Mouse (Mus musculus) A20 (cell line): ENCODE data around the gene Plpp3.

Experiments
- DNase-seq: peaks from one replicate; pipeline ENCODE4 v3.0.0-alpha.2; 2011; ENCODE audit warnings: low read depth, low spot score

Plpp3 gene

DNA sequence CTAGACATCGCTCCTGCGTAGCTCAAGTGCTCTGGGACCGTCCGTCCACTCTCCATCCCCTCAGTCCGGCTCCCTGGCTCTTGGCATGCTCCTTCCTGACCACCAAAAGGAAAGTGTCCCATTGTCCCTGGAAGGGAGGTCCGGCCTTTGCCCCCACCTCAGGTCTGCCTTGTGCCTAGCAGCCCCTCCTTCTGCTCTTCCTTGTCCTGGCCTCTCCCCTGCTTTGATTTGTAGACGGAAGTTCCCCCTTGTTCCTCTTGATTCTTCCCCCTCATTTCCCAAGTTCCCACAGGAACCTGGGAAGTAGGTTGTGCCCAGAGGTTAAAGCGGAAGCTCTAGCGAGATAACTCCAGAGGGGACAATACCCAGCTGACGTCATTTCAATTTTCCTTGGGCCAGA is 61.1 kb downstream of the Plpp3 start:
- DNase-seq: no peak

DNA sequence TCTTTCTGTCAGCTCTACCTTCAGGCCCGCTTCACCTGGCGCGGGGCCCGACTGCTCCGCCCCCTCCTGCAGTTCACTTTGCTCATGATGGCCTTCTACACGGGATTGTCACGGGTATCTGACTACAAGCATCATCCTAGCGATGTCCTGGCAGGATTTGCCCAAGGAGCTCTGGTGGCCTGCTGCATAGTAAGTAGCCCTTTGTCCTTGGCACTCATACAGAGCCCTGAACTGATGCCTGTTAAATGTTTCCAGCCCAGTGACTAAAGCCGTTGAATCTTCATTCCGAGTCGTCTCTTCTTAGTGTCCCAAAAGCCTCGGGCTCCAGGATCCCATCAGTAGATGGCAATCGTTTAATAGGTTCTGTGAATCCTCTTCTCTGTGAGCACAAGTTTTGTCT is 62.2 kb downstream of the Plpp3 start:
- no peak for DNase-seq

DNA sequence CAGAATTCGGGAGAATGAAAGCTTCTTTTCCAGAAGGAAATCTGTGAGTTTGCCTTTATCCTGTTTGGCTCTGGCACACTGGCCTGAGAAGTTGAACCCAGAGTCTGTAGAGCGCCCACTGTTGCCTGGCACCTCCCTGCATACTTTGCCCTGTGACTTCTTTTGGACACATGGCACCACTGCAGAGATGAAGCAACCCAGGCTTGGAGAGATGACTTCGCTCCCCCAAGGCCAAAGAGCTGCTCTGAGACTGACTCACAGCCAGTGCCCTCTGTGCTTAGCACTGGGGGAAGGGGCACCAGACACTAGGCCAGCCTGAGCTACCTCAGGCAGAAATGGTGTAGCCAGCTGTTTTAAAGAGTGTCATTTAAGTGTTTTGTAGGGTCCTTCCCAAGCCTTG is 63.7 kb downstream of the Plpp3 start:
- no peak for DNase-seq

DNA sequence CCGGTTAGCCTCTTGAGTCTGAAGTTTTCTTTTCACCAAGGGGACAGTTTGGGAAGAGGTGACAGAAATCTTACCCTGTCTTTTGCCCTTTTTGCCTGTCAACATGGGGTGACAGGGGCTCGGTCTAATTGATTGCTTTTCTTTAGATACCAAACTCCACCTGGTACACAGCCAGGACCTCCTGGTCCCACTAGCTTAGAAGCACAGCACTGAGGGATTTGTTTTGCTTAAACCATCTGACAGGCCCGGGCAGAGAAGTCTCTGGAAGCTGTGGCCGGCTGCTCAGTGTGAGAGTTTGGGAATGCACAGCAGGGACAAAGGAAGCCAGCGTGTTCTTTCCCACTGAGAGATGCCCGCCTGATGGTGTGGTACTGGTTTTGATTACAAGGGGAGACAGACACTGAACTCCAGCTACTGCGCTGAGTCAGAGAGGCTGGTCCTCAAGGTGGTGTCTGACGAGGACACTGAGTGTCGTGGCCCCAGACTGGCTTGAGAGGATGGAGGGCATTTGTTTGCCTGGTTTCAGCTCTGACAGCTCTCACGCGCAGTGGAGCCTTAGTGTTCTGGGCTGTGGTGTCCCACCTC is 64.2 kb downstream of the Plpp3 start:
- no peak for DNase-seq

DNA sequence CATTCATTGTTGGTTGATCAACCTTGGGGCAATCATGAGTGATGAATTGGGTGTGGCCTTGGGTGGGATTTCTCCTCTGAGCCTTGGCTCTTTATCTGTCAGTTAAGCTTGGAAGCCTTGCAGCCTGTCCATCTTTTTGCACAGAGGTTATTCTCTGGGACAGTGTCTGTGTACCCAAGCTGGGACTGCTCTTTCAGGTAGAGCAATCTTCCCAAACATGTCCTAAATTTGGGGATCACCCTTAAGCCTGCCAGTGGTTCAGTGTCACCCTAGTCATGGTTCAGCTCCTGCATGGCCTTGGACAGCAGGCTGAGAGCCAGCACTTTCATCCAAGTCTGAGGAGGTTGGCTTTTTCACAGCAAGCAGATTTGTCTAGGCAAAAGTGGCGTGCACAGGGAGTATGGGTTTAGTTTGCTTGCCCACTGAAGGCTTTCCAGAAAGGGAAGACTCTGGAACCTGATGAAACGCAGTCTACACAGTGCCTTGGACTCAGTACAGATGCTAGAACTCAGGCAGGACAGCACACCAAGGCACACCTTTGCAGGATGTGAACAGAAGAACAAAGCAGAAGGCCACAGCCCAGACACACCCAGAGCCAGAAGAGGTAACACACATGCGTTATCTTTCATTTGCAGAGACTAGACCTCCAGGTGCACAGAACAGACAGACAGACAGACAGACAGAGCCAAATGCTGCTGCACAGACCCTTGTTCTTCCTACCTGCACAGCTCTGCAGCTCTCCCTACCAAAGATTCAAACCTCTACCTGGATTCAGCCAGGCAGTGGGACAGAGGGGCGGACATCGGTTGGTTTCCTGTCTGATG is 66.2 kb downstream of the Plpp3 start:
- DNase-seq: no peak

DNA sequence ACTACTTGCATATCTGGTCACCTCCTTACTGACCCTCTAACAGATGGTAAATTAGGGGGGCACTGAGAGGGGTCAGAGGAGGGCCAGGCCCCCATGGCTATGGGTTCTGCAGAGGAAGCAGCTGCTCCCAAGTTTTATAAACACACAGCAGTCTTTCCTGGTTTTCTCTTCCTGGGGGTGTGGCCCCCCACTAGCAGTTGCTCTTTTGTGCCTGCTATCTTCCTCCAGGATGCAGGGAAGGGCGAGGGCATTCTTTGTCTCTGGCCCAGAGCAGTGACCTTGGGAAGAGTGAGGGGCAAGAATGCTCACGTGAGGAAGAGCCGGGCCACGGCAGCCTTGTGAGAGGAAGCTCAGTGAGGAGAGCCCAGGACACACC is 66.8 kb downstream of the Plpp3 start:
- no peak for DNase-seq

DNA sequence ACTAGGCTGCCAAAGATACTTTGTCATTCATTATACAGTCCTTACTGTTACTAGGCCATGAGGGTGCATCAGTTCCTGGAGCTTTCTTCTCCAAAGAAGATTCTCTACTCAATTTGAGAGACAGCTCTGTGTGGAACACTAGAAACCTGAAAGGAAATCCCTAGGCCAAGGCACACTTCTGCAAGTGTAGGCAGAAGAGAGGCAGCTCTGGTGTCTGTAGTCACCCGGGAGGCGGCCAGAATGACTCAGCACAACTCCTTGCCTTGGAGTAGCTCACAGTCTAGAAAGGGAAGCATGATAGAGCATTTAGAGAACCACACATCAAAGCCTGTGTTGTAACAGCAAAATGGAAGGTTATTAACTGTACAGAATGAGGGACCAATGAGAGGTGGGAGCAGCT is 68.4 kb downstream of the Plpp3 start:
- peak; percentile 46 for DNase-seq

DNA sequence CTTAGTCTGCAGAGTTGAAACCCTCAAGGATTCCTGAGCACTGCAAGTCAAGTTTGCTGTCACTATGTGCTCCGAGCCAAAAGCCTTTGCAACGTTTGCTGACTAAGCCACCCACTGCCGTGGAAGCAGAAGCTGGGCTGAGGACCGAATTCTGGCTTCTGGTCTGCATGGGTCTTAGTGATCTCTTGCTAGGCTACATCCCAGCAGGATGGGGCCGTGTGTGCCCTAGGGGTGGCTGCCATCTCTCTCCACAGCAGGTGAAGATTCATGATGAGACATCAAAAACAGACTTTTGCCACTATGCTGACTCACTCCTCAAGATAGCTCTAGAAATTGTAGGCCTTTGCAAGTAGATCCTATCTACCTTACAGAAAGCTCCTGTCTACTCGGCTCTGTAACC is 69.2 kb downstream of the Plpp3 start:
- peak; percentile 6 for DNase-seq

DNA sequence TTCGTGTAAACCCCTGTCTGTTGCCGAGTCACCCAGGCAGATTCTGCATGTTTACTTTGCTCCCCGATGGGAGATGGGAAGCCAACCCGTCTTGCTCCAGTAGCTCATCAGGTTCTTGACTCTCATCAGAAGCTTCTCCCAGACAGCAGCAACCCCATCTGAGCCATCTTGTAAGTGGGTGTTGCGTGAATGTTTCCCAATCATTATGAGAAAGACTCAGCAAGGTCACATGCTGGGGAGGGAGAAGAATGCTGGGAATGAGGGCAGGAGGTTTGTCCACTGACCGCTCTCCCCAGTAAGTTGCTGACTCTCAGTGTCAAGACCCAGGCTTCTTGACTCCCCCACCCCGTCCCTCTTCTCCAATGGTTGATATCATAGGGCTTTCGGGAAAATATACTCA is 73.0 kb downstream of the Plpp3 start:
- DNase-seq: no peak

DNA sequence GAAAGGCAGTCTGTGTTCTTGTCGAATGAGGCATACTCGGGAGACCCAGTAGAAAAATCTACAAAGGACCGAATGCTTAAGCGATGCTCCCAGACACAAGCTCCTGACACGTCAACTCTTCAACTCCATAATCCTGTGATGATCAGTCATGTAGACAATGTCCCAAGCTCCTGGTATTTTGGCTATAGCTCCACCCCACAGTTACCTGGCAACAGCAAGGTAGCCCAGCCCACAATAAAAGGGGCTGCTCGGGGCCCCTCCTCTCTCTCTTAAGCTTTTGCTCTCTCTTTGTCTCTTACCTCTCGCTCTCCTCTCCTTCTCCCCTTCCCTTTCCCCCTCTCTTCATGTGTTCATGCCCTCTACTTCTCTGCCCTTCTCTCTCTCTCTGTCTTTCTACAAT is 83.1 kb downstream of the Plpp3 start:
- DNase-seq: no peak

DNA sequence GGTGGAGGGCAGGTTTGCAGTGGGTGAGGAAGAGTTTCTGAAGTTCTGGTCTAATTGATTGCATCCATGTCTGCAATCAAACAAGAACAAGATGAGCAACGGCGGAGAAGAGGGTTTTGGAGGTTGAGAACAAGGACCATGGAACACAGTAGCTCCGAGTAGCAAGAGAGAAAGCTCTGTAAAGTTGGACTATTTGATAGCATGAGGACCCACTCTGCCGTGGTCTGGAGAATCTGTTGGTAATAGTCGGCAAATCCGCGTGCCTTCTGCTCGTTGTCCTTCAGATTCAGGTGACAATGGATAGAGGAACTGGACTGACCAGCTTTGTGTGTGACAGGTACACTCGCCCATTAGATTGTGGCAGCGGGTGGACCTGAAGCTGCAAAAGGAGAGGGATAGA is 87.8 kb downstream of the Plpp3 start:
- no peak for DNase-seq

DNA sequence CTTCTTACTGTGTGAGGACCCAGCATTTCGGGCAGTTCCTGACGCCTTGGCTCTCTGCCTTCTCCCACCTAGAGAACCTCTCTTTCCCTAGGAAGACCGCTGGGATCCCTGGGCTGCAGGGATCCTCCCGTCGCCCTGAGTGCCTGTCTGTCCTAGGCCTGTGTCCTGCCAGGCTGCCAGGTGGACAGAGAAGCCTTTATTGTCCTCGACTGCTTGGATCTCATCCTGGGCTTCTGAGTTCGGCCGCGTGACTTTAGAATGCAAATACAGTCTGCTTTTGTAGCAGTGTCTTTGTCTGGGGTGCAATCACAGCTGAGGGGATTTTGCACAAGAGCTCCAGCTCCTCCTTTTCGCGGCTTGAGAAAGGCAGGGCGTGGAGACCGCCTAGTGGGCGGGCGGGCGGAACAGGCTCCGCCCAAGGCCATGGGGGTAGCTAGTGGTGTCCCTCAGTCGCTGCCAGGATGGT is 88.4 kb downstream of the Plpp3 start:
- no peak for DNase-seq

DNA sequence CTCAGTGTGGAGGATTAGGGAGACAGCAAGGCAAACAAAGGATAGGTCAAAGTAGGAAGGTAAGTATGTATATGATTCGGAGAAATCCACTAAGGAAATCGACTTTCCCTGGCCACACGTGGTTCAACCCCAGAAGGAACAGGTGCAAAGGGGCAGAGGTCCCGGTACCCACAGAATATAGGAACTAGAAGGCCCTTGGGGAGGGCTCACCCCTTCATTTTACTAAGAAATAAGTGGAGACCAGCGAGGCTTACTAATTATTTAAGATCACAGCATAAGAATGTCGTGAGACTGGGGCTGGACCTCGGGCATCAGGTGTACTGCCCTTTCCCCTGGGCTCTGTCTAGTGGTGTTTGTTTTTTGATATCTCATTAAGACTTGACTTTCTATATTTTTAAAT is 89.2 kb downstream of the Plpp3 start:
- no peak for DNase-seq

DNA sequence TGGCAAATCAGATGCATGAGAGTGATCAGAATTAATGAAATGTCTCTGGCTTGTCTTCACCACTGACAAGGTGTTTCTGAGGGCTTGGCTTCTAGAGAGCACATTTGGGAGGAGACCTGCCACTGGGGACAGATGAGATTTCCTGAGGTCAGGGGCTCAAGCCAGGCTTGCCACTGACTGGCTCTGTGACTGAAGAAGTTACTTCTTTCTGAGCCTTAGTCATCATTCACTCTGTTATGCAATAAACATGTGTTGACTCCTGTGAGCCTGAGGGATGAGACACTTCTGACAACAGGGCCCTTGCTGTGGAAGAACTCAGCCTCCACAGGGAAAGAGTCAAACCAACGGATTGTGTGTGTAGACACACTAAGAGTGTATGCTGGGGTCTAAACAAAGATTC is 91.0 kb downstream of the Plpp3 start:
- DNase-seq: no peak

DNA sequence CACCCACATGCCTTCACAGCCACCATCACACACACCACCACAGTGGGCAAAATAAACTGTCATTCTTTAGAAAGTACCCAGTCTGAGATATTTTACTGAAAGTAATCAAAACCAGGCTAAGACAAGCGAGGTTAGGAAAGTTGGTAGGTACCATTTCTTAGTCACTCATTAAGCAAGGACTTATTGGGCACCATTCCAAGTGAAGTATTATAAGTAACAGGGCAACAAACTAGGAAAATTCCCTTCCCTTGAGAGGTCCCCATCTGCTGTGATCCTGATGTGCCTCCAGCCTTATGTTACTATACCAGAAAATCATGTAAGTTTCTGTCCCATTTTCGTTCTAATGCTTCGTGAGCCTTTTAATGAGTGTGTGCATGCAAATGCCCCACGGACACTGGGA is 92.1 kb downstream of the Plpp3 start:
- DNase-seq: no peak

DNA sequence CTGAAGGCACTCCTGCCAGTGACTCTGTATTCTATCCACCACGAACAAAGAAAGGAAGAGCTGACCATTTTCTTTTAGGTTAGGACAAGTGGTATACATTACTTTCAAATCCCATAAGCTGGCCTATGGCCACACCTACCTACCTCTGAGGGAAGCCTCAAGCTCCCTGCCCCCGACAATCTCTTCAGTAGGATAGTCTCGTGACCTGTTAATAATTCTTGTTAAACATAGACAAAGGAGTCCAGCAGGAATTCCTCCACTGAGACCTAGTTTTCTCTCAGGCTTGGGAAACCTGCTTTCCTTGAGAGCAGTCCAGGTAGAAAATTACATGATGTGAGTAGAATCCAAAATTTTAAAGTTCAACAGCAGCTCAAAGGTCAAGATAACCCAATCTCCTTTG is 93.8 kb downstream of the Plpp3 start:
- no peak for DNase-seq

DNA sequence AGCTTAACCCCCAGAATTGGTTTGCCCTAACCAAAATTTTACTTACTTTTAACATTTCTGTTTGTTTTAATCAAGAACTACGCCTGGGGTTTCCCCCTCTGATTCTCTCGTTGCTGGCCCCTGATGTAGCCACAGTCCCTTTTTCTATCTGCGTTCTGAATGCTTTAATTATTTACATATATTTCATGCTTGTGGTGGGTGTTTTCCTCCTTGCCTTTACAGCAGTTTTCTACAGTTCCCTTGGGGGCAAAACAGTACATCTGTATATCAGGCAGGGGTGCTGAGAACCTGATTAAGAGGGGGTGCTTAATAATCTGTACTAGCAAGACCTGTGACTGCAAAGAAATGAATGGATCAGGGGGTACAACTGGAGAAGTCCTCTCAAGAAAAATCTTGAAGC is 94.9 kb downstream of the Plpp3 start:
- DNase-seq: peak; percentile 61

DNA sequence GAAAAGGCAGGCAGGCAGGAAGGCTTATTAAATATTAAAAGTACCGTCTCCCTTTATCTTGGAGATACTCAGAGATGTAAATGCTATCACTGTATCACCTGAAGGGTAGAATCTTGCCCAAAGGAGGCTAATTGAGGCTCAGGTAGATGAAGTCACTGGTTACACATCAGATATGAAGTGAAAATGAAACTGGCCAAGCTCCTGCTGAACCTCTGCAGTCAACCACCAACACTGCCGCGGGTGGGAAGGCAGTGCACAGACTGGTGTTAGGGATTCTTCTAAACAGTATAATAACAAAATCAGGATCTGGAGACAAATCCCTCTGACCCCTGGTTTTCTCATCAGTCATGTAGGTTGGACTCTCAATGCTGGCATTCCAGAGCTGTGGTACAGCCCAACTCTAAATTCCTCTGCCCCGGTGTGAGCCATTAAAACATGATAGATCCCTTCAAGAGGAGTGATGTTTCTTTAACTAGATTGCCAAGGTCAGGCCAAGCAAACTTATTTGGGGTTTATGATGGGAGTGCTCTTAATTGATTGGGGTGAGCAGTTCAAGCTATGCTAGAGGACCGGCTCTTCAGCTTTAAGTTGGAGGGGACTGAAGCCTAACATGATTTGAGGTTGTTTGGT is 95.5 kb downstream of the Plpp3 start:
- peak; percentile 58 for DNase-seq

DNA sequence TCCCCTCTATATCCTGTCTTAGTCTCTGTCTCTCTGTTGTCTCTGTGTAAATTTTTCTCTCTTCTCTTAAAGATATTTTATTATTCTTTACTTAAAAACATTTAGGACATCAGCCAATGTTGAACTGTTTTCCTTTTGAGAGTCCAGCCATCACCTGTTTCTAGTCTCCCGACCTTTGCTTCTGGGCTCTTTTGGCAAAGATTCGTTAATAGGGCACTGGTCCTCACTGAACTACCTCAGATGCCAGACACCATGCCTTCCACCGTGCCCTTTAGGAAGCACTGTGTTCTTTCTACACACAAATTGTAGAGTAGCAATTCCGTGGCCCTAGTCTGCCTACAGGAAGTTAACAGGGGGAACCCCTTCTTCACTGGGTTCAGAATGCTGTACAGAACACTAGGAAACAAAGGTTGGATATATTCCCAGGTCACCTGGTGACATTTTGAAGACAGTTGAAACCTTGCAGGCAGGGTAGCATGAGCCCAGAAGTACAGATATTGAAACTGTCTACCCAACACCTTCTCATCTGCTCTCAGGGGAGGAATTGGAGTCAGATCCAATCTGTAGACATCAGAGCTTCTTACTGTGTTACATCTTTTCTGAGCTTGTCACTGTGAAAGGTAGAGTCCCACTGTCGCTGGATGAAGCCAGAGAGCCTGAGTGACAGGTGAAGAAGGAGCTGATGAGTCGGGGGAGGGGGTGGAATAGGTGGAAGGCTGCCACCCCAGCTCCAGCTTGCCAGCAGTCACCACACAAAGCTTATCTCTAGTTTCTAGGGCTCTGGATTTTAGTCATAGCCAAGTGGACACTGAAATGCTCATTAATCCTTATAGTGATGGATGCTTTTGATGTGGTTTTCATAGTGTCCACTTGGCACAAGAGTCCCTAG is 96.5 kb downstream of the Plpp3 start:
- peak; percentile 36 for DNase-seq

DNA sequence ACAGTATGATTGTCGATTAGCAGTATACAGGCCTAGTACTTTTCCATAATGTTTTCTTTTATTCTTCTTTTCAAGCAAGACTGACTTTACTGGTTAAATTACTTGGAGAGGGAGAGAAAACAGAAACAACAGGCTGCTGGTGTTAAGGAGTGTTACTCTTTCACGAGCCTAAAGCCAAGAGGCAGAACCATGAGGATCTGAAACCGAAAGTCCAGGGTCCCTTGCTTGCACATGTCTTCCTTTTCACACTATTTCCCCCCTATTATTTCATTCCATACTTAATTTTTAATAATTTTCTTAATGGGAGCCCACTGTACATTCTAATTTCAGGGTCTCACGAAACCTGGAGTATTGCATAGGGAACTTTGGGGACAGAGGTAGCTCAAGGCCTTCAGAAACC is 97.2 kb downstream of the Plpp3 start:
- peak; percentile 75 for DNase-seq

DNA sequence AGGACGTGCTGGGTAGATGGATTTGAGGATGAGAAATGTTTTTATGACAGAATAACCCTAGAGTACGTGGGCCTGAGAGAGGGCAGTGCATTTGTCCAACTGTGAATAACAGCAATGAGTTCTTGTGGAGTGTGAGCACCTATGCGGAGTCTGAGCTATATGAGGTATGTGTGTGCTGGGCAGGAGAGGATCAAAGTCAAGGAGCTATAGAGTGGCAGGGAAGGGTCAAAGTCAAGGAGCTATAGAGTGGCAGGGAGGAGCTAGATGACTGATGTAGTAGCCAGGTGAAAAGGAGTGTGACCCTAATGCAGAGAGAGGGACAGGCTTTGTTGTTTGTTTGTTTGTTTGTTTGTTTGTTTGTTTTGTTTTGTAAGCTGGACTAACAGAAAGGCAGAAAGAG is 98.0 kb downstream of the Plpp3 start:
- DNase-seq: no peak
